Mouse (Mus musculus) kidney, postnatal 10 days (tissue): Measurements from ENCODE around the gene Tpcn1.

Source experiments
- DNase-seq: peaks from one replicate; pipeline ENCODE4 v3.0.0; 2021; ENCODE audit warnings: mixed read lengths

Tpcn1 gene

DNA sequence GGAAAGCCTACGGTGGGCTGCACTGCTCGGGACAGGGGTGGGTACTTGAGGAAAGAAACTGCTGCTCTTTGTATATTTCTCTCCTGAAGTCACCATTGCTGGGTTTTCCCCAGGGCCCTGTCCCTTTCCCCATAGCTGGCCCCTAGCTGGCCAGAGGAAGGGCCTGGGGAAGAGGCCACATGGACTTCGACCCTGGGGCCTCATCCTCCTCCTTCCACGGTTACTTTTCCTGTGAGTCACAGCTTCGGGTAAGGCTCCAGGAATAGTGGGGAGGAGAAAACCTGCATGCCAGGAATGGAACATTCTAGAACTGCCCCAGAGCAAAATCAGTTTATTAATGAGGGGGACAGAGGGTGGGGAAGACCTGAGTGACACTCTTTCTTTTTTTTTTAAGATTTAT lies 38.3 kb downstream of the Tpcn1 start:
- peak; percentile 47 for DNase-seq

DNA sequence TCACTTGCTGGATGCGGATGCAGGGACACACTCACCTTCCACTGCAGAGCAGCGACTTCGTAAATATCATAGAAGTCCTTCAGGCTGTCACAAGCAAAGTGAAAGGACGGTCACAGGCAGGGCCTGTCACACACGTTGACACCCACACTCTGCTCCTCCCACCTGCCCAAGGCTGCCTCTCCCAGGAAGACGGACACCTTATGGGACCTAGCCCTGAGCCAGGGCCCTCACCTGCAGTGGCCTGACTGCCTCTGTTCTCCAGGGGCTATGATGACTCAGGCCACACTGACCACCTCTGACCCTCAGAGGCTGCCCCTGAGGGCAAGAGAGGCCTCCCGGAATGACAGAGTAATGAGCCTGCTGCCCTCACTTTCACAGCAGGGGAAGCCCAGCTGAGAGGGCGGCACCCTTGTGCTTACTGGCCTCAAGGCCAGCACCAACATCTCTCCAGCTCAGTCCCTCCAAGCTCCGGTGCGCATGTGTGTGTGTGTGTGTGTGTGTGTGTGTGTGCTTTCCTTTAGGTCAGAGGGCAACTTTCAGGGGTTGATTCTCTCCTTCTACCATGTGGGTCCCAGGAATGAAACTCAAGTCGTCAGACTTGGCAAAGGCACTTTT lies 40.1 kb downstream of the Tpcn1 start:
- no peak for DNase-seq

DNA sequence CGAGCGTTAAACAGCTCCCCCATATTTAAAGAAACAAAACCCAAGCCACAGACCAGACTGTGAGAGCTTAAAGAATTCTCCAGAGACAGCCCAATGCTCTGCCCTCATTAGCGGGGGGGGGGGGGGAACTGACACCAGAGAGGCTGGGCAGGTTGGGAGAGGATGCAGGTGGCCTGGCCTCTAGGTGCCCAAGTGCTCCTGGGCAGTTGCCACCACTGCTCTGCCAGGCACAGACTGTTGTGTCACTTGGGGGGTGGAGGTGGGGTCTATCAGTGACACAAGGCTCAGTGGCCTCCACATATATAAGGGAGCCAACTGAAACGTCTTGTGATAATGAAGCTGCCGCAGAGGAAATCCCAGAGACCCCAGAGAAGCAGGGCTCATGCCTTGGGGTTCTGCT lies 51.8 kb downstream of the Tpcn1 start:
- no peak for DNase-seq

DNA sequence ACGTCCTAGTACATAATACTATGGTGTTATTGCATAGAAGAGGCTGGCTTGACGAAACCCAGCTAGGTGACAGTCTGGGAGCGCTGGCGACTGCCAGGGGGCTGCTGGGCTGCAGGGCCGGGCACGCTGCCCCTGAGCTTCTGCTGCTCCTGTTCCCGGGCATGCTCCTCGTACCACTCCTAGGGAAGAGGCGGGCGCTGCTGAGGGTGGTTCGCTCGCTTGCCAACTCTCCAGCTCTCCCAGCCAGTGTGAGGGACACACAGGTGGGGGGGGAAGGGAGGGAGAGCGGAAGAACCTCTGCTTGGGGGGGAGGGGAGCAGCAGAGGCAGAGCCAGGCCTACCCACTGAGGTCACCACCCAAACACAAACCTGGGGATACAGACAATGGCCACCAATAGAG lies 52.4 kb downstream of the Tpcn1 start:
- no peak for DNase-seq

DNA sequence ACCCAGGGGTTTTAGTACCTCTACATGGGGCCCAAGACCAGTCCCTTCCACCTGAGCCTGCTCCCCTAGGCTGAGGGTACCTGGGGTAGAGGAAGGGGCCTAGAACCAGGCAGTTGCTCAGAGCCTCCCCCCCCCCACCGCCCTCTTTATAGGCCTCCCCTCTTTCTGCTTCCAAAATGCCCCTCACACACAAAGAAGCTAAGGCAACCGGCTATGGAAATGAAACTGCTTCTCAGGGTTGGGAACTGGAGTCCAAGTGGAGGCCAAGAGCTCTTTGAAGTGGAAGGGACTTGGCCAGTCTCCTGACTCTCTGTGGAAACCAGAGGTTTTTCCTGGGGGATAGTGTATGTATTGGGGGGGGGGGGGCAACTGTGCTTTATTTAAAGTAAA lies 53.8 kb downstream of the Tpcn1 start:
- DNase-seq: no peak

DNA sequence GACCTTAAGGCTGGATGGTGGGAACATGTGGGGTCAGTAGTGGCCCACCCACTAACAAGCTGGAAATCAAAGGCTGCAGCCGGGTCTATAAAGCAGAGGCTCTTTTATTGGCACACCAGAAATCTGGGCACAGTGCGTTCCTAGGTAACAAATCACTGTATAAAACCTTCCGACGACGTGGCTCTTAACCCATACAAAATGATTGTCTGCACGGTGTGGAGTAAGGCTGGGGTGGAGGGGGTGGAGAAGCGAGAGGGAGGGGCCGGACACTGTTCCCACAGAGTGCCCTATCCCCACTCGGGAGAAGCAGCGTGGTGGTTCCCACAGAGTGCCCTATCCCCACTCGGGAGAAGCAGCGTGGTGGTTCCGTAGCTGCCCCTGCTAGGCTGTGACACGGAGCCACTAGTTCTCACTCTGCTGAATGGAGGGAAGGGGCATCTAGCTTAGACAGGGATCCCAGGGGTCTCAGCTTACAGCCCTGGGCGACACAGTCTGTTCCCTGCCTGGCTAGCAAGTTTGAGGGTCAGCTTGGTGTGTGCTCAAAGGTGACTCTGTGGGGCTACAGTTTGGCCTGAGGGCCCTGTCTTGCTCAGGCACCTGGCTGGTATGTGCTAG lies 54.3 kb downstream of the Tpcn1 start:
- DNase-seq: no peak

DNA sequence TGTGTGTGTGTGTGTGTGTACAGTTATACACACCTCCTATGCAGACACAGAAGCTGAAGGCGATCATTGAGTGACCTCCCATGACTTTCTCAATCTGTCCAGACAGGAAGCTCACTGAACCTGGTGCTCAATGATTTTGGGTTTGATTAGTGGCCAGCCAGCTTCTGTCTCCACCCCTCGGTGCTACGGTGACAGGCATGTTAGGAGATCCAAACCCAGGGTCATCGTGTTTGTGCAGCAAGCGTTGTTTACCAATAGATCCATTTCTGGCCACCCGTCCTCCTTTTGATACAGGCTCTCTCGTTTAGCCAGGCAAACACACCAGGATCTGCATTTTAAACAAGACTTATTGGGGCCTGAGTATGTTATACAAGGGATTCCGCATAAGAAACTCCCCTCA lies 56.8 kb downstream of the Tpcn1 start:
- no peak for DNase-seq

DNA sequence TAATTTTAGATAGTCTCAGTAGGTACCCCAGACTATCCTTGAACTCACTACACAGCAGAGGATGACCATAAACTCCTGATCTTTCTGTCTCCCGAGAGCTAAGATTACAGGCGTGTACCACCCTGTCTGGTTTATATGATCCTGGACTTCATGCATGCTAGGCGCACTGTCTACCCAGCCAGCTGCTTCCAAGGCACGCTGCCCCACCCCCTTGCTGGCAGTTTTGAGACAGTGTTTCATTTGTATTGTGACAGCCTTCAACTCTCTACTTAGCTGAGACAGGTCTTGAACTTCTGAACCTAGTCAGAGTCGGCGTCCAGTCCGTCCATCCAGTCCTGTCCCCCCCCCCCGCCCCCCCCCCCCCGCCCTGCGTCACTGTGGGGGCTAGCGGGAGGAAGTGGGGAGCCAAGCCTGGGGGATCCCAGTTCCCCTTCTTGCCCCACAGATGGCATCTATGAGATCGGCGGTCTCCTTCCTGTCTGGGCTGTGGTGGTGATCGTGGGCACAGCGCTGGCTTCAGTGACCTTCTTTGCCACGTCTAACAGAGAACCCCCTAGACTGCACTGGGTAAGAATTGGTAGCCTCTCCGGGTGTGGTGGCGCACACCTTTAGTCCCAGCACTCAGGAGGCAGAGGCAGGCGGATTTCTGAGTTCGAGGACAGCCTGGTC lies 61.0 kb downstream of the Tpcn1 start:
- DNase-seq: no peak

DNA sequence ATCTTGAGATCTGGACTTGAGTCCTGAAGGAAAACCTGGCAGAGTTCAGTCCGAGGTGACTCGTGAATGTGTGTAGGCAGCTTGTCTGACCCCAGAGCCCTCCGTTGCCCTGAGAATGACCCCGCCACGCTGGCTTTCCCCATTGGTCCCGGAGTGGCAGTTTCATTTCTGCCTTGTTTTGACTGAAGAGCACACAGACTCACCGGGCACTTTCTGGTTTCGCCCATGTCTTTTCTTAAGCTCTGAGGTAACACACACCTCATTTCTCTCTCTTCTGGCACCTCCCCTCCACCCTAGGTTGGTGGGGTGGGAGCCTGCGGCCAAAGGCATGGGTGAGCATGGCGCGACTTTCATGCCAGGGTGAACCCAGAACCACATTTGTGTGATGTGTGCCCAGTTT lies 62.2 kb downstream of the Tpcn1 start:
- DNase-seq: no peak

DNA sequence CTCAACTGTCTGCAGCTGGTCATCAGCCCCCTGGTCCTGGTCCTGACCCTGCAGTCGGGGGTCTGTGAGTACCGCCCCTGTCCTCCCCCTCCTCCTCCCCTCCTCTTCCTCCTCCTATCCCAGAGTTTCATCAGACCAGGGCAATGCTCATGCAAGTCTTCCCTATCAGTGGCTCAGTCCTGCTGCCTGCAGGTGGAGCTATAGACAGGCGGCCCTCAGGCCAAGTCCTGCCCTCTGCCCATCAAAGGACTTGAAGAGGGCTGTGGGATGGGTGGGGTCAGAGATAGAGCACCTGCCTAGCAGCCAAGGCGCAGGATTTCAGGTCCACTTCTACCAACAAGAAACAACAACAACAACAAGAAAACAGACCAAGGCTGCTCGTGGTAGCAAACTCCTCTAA lies 62.7 kb downstream of the Tpcn1 start:
- DNase-seq: no peak

DNA sequence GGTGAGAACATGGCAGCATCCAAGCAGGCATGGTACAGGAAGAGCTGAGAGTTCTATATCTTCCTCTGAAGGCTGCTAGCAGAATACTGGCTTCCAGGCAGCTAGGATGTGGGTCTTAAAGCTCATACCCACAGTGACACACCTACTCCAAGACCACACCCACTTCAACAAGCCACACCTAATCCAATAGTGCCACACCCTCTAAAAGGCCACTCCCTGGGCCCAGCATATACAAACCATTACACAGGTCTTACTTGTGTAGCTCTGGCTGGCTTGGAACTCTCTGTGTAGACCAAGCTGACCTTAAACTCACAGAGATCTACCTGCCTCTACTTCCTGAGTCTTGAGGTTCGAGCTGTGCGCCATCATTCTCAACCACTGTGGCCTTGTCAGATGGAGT lies 63.7 kb downstream of the Tpcn1 start:
- no peak for DNase-seq

DNA sequence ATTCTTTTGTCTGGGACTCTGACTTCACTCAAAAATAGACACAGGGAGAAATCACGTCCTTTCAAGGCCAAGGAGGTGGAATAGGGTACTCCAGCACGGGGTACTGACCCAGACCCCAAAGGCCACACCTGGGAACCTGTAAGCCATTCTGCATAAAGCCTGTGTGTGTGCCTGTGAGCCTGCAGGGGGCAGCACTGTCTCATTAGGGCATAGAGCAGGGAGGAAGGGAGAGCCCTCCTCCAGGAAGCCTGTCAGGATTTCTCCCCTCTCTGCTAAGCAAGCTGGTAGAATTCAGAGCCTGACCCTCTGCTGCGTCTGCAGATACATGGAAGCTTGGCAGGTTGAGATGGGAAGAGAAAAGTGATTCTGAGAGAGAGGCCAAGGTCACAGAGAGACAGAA lies 65.8 kb downstream of the Tpcn1 start:
- DNase-seq: peak; percentile 61

DNA sequence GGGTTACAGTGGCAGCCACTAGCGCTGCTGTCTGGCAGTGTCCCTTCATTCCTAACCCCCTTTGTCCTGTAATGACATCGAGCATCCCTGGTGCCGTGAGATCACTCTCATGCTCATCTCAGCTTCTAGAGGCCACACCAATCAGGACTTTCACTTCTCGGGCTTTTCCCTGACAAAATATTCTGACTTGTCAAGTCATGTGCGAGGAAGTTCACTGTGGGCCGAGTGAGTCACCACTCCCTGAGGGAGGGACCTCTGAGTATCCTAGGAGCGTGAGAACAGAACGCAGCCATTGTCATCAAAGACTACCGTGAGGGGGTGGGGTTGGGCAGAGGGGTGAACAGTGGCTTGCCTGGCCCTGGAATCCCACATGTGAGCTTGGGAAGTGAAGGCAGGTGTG lies 70.9 kb downstream of the Tpcn1 start:
- no peak for DNase-seq

DNA sequence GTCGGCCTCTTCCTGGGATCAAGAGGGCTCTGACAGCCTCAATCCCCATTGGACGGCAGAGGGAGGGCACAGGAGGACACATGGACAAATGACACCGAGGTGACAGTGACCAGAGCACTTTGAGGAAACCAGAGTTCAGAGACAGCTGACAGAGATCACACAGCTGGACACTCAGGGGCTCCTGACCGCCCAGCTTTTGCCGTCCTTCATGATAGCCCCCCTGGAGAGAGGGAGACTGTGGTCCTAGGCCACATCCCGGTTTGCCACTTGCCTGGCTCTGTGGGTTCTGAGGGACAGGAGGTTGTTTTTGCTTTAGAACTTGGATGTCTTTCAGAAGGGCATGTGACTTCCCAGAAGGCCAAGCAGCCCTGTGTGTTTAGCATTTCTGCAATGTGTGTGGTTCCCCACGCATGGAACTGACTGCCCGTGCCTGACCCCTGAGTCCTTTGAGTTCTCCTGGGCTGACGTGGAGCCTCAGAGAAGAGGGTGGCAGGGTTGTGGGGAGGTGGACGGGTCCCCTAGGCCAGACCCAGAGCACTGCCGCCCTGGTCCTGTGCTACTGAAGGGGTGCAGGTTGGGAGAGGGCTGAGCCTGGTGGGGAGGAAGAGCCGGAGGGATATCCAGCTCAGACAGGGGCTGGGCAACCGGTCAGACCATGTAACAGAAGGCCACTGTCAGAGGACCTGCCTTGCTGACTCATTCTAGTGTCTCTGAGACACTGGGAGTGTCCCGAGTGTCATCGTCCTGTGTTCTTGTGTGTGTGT lies 72.1 kb downstream of the Tpcn1 start:
- peak; percentile 55 for DNase-seq

DNA sequence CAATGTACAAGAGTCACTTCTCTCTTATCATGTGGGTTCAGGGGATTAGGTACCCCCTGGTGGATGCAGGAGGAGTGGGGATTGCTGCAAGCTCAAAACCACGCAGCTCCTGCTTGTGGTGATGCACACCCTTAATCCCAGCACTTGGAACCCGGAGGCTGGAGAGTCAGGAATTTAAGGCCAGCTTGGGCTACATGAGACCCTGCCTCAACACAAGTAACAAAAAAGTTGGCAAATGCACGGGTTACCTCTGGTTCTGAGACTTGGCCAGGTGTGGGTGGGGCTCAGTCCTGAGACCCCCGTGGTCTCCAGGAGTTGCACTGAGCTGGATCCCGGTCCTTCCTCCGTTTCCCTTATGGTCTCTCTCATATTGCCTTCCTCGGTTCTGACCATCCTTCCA lies 73.0 kb downstream of the Tpcn1 start:
- DNase-seq: no peak

DNA sequence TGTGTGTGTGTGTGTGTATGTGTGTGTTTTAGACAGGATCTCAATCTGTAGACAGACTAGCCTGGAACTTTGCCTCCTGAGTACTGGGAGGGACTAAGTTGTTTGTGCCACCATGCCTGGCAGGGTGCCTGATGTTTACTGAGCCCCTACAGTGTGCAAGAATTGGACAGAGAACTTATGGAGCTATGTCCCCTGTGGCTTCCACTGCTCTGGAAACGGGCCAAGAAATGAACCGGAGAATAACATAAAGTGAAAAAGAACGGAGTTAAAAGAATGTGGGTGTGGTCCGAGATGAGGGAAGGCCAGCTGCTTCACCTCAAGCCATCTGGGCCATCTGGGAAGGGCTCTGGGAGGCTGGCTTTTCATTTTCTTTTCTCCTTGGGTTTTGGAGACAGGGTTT lies 73.7 kb downstream of the Tpcn1 start:
- peak; percentile 82 for DNase-seq

DNA sequence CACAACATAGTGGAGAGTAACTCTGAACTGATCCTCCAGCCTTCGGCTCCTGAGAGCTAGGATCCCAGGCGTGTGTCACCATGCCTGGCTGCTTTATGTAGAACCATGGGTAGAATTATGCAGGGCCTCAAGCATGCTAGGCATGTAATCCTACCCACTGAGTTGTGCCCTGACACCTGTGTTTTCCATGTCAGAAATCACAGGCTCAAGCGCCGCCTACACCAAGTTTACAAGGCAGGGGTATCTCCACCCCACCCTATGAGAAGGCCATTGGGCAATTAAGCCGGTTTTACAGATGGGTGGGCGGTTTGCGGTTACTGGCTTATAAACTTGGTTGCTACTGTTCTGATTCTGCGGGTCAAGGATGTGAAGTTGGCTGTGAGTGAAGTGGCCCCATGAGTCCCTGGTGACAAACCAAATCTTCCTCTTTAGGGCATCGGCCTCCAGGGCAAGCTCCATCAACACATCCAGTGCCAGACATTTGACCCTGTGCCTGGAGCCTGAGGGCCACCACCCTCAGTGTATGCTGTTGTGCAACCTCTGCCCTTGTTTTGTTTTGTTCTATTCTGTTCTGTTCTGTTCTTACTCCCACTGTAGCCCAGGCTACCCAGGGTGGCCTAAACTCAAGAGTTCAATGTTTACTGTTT lies 74.3 kb downstream of the Tpcn1 start:
- no peak for DNase-seq

DNA sequence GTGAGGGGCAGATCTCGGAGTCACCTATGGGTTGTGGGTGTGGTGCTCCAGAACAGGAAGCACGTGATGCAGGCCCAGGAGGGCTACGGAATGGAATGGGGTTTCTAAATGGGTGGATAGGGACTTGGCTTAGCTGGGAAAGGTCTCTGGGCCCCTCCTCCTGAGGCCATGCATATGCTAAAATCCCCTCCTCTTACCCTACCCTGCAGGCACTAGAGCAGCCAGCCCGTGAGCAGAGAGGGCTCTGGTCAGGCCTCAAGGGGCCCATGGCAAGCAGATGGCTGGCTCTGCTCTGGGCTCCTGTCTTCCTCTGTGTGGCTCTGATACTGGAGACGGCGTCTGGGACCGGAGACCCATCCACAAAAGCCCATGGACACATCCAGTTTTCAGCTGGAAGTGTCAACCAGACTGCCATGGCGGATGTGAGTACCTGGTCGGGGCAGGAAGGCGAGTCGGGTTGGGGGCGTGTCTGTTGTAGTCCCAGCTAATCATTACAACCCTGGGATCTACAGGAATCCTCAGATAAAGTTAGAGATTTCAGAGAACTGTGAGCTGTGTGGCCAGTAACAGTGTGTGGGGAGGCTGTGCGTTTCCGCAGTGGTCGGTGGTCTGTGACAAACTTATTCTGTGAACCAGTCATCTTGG lies 75.4 kb downstream of the Tpcn1 start:
- no peak for DNase-seq

DNA sequence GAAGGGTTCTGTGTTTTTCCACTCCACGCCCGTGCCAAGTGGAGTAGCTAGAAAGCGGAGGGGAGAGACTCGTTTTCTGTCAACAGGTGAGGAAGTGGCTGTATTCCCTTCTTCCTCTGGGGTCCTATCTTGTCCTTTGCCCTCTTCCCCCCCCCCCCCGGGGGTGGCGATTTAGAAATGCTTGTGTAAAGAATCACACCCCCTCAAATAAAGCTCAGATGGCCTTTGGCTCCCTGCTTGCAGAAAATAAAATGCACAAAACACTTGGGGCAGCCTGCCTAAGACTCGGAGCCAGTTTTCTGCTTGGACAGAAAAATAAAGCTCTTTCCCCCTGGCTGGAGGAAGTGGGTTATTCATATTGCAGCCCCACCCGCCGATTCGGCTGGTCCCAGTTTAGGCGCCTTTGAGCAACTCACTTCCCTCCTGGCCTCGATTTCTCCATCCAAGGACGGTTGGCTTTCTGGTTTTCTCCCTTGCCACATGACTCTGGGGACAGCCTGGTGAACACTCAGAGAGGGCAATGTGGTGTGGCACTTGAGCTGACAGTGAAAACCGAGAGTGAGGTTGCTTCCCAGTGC lies 76.7 kb downstream of the Tpcn1 start:
- peak; percentile 52 for DNase-seq

DNA sequence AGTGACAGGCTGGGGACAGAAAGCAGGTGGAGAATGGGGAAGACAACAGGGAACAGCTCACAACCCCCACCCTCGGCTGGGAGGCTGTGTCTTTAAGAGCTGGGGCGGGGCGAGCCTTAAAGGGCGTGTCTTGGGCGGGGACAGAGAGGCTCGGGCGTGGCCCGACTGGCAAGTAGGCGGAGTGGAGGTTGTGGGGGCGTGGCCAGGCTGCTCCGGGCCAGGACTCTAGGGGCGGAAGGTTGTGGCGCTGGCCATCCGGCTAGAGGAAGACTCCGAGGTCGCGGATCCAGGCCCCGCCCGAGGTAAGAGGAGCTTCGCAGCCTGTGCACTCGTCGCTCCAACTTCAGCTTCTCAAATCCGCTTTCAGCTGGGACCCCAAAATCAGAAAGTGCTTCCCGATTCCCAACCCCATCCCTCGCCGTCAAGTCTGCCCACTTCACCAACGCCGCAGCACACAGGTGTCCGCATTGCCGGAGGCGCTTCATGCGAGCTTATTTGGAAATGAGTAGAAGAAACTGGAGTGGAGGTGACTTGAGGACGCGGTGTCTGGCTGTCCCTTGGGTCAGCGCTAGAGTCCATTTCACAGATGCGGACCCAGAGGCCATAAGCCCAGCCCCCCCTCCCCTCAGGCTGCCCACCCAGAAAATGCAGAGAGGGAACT lies 77.4 kb downstream of the Tpcn1 start, which contains the start of gene Slc8b1:
Gene Slc8b1, plus strand, starts transcription at position 187 of the 661 bp plus-strand sequence.
- DNase-seq: peak; percentile 99

DNA sequence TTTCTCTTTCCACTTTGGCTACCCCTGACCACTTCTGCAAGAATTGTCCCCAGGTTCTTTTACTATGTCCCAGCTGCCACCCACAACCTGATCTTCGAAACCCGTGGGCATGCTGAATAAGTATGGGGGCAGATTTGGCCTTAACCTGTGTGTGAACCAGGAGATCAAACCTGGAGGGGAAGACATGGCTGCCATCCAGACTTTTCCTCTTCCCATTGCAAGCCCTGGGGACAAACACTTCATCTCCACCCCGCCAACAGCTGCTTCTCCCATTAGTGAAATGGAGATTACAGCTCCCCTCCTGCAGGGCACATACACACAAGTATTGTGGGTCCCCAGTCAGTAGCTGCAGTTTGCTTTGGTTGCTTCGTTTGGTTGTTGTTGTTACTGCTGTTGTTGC lies 81.2 kb downstream of the Tpcn1 start:
- DNase-seq: no peak

DNA sequence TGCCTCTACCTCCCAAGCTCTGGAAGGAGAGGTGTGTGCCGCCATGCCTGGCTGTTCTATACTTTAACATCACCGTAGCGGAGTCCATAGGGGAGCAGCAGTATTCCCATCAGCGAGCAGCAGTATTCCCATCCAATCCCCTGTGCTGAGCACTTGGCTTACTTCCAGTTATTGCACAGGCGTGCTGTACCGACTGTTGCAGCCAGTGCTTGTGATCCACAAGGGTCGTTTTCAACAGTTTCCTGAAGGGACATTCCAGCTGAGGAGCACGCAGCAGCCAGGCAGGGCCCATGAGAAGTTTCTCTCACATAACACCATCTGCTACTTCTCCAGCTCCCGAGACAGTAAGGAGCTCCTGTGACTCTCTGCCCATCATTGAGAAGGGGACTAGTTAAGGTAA lies 82.0 kb downstream of the Tpcn1 start:
- DNase-seq: no peak
